Mouse (Mus musculus) embryonic facial prominence, embryonic 14.5 days (tissue): ENCODE results near the gene Gm3327. TPM values are rescaled to one million over a fixed set of nuclear protein-coding genes. Genes with fewer than 3 reads are reported as not detected.

Experiments used
- polyA plus RNA-seq: library from polyadenylated mRNA; unstranded; fragments of >200 nt; fragmentation: Nextera tagmentation; extraction: Ambion mirVana; gene quantifications from 2 replicates; pipeline ENCODE4 v1.2.1, GENCODE M21; 2014

Gm3327 gene
- polyA plus RNA-seq, 1 experiment from 2014 or later, result not detected

Other genes with a start within 250 kb of the Gm3327 start
- gene Ear1, start 248.3 kb upstream of the Gm3327 start, polyA plus RNA-seq, result not detected in 2 replicates
- gene Ear10, start 200.3 kb upstream of the Gm3327 start, polyA plus RNA-seq, result not detected in 2 replicates
- gene Gm8113, start 198.5 kb upstream of the Gm3327 start, polyA plus RNA-seq, result 5.2 and 5.7 TPM in 2 replicates
- gene Ang5, start 166.8 kb upstream of the Gm3327 start, polyA plus RNA-seq, result not detected in 2 replicates
- gene Ang6, start 121.6 kb upstream of the Gm3327 start, polyA plus RNA-seq, result not detected in 2 replicates
- gene Ear2, start 21.2 kb upstream of the Gm3327 start, polyA plus RNA-seq, result not detected in 2 replicates
- not detected in 2 replicates for gene Gm8212, start 73.8 kb downstream of the Gm3327 start, polyA plus RNA-seq
- gene 4930503E14Rik, start 89.4 kb downstream of the Gm3327 start, polyA plus RNA-seq, result not detected in 2 replicates
- gene Gm8220, start 161.7 kb downstream of the Gm3327 start, polyA plus RNA-seq, result not detected in 2 replicates
- not detected in 2 replicates for gene Gm5930, start 214.7 kb downstream of the Gm3327 start, polyA plus RNA-seq
- gene Gm8229, start 241.5 kb downstream of the Gm3327 start, polyA plus RNA-seq, result not detected in 2 replicates